ENCODE assay signal across 11 mouse cellular contexts in genomic region chr9:40405804-40406203, GRCm38 (mm10).
"Had no signal": no experiment of that assay in that cellular context is flagged by ENCODE, and none has a peak within 500 bp of the region (broad histone marks: within the 10 kb centered on the region; RNA-seq: fewer than 3 reads in every experiment).

No protein-coding gene starts in this region.

- DNase-seq: lung, postnatal 14 days; retina, postnatal 1 day; right cerebral cortex, postnatal 4 days; spleen, adult 18-20 months; thymus, postnatal 36 days had no signal

- H3K4me3 ChIP-seq: limb, embryonic 15.5 days; liver, embryonic 12.5 days; lung, embryonic 15.5 days; midbrain, embryonic 15.5 days; neural tube, embryonic 13.5 days had no signal

- H3K9me3 ChIP-seq: limb, embryonic 15.5 days; liver, embryonic 12.5 days; lung, embryonic 15.5 days; midbrain, embryonic 15.5 days; neural tube, embryonic 13.5 days had no signal

- H3K27me3 ChIP-seq: limb, embryonic 15.5 days; liver, embryonic 12.5 days; lung, embryonic 15.5 days; midbrain, embryonic 15.5 days; neural tube, embryonic 13.5 days had no signal

- ATAC-seq: intestine, embryonic 16.5 days; liver, embryonic 12.5 days; midbrain, embryonic 15.5 days had no signal

- H3K36me3 ChIP-seq: limb, embryonic 15.5 days; liver, embryonic 12.5 days; lung, embryonic 15.5 days; midbrain, embryonic 15.5 days; neural tube, embryonic 13.5 days had no signal

- H3K4me1 ChIP-seq: liver, embryonic 12.5 days; lung, embryonic 15.5 days; midbrain, embryonic 15.5 days had no signal

- H3K9ac ChIP-seq: limb, embryonic 15.5 days; liver, embryonic 12.5 days; lung, embryonic 15.5 days; midbrain, embryonic 15.5 days; neural tube, embryonic 13.5 days had no signal

- H3K4me2 ChIP-seq: limb, embryonic 15.5 days; liver, embryonic 12.5 days; lung, embryonic 15.5 days; midbrain, embryonic 15.5 days; neural tube, embryonic 13.5 days had no signal

- H3K27ac ChIP-seq: limb, embryonic 15.5 days; liver, embryonic 12.5 days; lung, embryonic 15.5 days; midbrain, embryonic 15.5 days; neural tube, embryonic 13.5 days had no signal
